Mouse (Mus musculus) C2C12 (cell line): ENCODE data around the gene Lst1.

Source experiments
- CEBPB ChIP-seq: IDR thresholded peaks from one replicate; pipeline ENCODE4 v1.6.1; 2011; ENCODE audit warnings: low read depth, mild to moderate bottlenecking, control low read depth, moderate library complexity
- CTCF ChIP-seq: IDR thresholded peaks from one replicate; pipeline ENCODE4 v1.5.1; 2011; ENCODE audit not compliant: control insufficient read depth, insufficient read depth, insufficient read length
- MAX ChIP-seq: IDR thresholded peaks from one replicate; pipeline ENCODE4 v1.6.1; 2011; ENCODE audit warnings: mild to moderate bottlenecking, control low read depth
- USF1 ChIP-seq: IDR thresholded peaks from one replicate; pipeline ENCODE4 v1.6.1; 2011; ENCODE audit warnings: low read depth, mild to moderate bottlenecking, control low read depth, moderate library complexity

GRCm38 (mm10) chr17:35191723-35192122 lies 3.5 kb upstream of the Lst1 start:
- no peak for TF ChIP-seq CTCF
- no peak for TF ChIP-seq CEBPB
- TF ChIP-seq USF1 = no peak
- TF ChIP-seq MAX = no peak
